Mouse (Mus musculus) ES-E14 (cell line): ENCODE measurements around the gene Flt3l. TPM values are rescaled to one million over a fixed set of nuclear protein-coding genes. Genes with fewer than 3 reads are reported as not detected.

Source experiments
- DNase-seq: peaks from one replicate; pipeline ENCODE4 v3.0.0-alpha.2; 2013; ENCODE audit warnings: low read depth, low spot score
- H3K27ac ChIP-seq: 2 replicates; pipeline ENCODE4 v1.5.1; 2012; ENCODE audit warnings: low read depth, mild to moderate bottlenecking, low read length, moderate library complexity, mixed read lengths; ENCODE audit not compliant: poor library complexity, insufficient read depth, severe bottlenecking
- H3K36me3 ChIP-seq: 2 replicates; pipeline ENCODE4 v1.6.1; 2012; ENCODE audit warnings: mild to moderate bottlenecking, low read length, moderate library complexity, mixed read lengths; ENCODE audit not compliant: control insufficient read depth, poor library complexity, insufficient read depth, severe bottlenecking
- H3K4me1 ChIP-seq, 2 experiments: fragments of 150-350 bp in 1 of 2; sonication (generic) in 1 of 2; 2 replicates each; pipeline ENCODE4 v1.6.1; 2012; ENCODE audit warnings: low read length in 2 of 2, mild to moderate bottlenecking in 1 of 2, mixed read lengths in 1 of 2; ENCODE audit not compliant: control insufficient read depth in 2 of 2, insufficient read depth in 2 of 2, poor library complexity in 1 of 2
- H3K4me3 ChIP-seq, 2 experiments: fragments of 150-350 bp in 1 of 2; sonication (generic) in 1 of 2; 2 replicates each; pipeline ENCODE4 v1.5.1; 2012; ENCODE audit warnings: low read length in 2 of 2, low read depth in 1 of 2, mild to moderate bottlenecking in 1 of 2, mixed read lengths in 1 of 2; ENCODE audit not compliant: insufficient read depth in 1 of 2, poor library complexity in 1 of 2, severe bottlenecking in 1 of 2
- H3K9ac ChIP-seq: 2 replicates; pipeline ENCODE4 v1.6.1; 2012; ENCODE audit warnings: low read depth, mild to moderate bottlenecking, low read length, mixed read lengths; ENCODE audit not compliant: poor library complexity, insufficient read depth, severe bottlenecking
- H3K9me3 ChIP-seq: fragments of 150-350 bp; sonication (generic); 2 replicates; pipeline ENCODE4 v1.6.1; 2012; ENCODE audit warnings: low read depth, mild to moderate bottlenecking, low read length; ENCODE audit not compliant: control insufficient read depth, insufficient read depth
- CHD2 ChIP-seq: IDR thresholded peaks from 2 replicates; pipeline ENCODE4 v1.6.1; 2014; ENCODE audit warnings: mild to moderate bottlenecking, low read depth, low read length, inconsistent platforms
- HCFC1 ChIP-seq: IDR thresholded peaks from 2 replicates; pipeline ENCODE4 v1.6.1; 2012; ENCODE audit warnings: low read length, inconsistent platforms, borderline replicate concordance; ENCODE audit not compliant: insufficient read depth
- MAFK ChIP-seq: IDR thresholded peaks from 2 replicates; pipeline ENCODE4 v1.6.1; 2014; ENCODE audit warnings: mild to moderate bottlenecking, low read depth, low read length, inconsistent platforms; ENCODE audit not compliant: insufficient read depth
- ZC3H11A ChIP-seq: IDR thresholded peaks from 2 replicates; pipeline ENCODE4 v1.6.1; 2012; ENCODE audit warnings: low read depth, mild to moderate bottlenecking, inconsistent platforms, low read length, borderline replicate concordance
- ZNF384 ChIP-seq: IDR thresholded peaks from 2 replicates; pipeline ENCODE4 v1.6.1; 2012; ENCODE audit warnings: low read depth, low read length, inconsistent platforms
- in situ Hi-C, 2 experiments: fragments of 600-800 bp; cut with MboI; formaldehyde crosslinking; loops; one replicate each; pipeline ENCODE4 v1.15.1; 2025; ENCODE audit warnings: low sequenced_read_pairs in 2 of 2, inconsistent platforms in 1 of 2; ENCODE audit not compliant: unreplicated experiment in 2 of 2
- total RNA-seq: library from RNA; depleted of rRNA; stranded (reverse); fragments of 300-350 nt; gene quantifications from 2 replicates; pipeline ENCODE4 v1.2.3, GENCODE M21; 2012

Gene Flt3l
- total RNA-seq, 1 experiment = 1.8 TPM

DNA sequence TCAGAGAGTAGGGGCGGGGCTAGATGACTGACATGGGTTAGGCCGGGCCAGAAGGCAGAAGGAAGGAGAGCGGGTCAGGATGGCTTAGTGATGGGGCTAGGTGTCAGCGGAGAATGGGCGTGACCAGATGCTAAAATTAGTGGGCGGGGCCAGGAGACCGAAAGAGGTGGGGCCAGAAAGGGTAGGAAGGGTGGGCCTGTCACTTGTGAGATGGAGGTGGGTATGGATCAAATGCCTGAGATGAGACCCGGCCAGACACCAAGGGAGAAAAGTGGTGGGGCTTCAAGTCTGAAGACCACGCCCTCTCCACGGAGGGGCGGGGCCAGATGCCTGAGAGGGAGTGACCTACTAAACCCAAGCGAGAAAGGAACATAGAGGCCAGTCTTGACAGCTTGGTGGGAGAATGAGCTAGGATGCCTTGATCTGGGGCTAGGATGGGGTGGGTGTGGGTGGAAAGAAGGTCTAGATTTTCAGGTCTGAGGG lies 1.6 kb downstream of the Flt3l start:
- Histone ChIP-seq H3K4me1 (peaks cover 0 to 19% of the 10 kb centered on the region in 2 experiments; a peak in 1 of 4 replicates), H3K27ac (no peak overlapping the region), H3K9me3 (no peaks in the 10 kb centered on the region), H3K9ac (no peak overlapping the region), H3K4me3 (no peak overlapping the region), H3K36me3 (no peaks in the 10 kb centered on the region)
- TF ChIP-seq ZC3H11A (no peak), CHD2 (no peak), ZNF384 (no peak), HCFC1 (no peak), MAFK (no peak)
- in situ Hi-C loops = loop anchor here in 1 of 2 experiments (5.0 kb wide), 1 partner anchor 57 kb away; no protein-coding TSS in a partner anchor
- peak; percentile 95 for DNase-seq

- peaks cover 0 to 18% of the 10 kb centered on the region in 2 experiments; a peak in 1 of 4 replicates for H3K4me1 ChIP-seq
- in situ Hi-C loops = loop anchor here in 1 of 2 experiments (5.0 kb wide), 1 partner anchor 56 kb away; no protein-coding TSS in a partner anchor
- H3K4me3 ChIP-seq = no peak overlapping the region
- DNase-seq = no peak
- no peaks in the 10 kb centered on the region for H3K9me3 ChIP-seq
- H3K36me3 ChIP-seq = no peaks in the 10 kb centered on the region
- H3K9ac ChIP-seq = no peak overlapping the region
- no peak for TF ChIP-seq HCFC1
- no peak for TF ChIP-seq ZNF384
- no peak for TF ChIP-seq CHD2
- no peak for TF ChIP-seq MAFK
- TF ChIP-seq ZC3H11A = no peak
- H3K27ac ChIP-seq = no peak overlapping the region
Measured at GRCm38 (mm10) chr7:45133446-45134159, 2.6 kb downstream of the Flt3l start.

DNA sequence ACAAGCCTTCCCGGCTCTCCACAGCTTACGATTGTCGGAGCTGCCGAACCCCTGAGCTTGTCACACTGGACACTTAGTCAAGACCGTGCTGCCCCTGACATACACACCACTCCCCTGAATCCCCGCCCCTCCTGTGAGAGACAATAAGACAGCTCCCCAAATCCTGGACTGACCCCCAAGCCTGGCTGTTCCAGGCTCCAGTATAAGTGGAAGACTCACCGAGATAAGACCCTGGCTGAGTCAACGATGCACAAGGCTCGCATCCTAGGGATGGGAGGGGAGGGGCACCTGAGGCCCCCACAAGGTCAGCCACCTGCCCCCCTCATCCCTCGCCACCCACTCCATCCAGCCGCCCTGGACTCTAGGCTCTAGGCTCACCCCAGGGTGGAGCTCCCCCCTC lies 4.4 kb downstream of the Flt3l start:
- TF ChIP-seq HCFC1 = no peak
- H3K4me3 ChIP-seq = peak overlapping the region in 1 of 2 experiments; percentile 44; a peak in 2 of 4 replicates
- peaks cover 0 to 18% of the 10 kb centered on the region in 2 experiments; a peak in 1 of 4 replicates for H3K4me1 ChIP-seq
- peaks cover 15% of the 10 kb centered on the region for H3K36me3 ChIP-seq
- DNase-seq = no peak
- H3K9ac ChIP-seq = peak overlapping the region; percentile 64; the same call in 1 of the 2 replicates
- H3K9me3 ChIP-seq = no peaks in the 10 kb centered on the region
- in situ Hi-C loops = loop anchor here in 1 of 2 experiments (5.0 kb wide), 1 partner anchor 55 kb away; no protein-coding TSS in a partner anchor
- no peak overlapping the region for H3K27ac ChIP-seq

DNA sequence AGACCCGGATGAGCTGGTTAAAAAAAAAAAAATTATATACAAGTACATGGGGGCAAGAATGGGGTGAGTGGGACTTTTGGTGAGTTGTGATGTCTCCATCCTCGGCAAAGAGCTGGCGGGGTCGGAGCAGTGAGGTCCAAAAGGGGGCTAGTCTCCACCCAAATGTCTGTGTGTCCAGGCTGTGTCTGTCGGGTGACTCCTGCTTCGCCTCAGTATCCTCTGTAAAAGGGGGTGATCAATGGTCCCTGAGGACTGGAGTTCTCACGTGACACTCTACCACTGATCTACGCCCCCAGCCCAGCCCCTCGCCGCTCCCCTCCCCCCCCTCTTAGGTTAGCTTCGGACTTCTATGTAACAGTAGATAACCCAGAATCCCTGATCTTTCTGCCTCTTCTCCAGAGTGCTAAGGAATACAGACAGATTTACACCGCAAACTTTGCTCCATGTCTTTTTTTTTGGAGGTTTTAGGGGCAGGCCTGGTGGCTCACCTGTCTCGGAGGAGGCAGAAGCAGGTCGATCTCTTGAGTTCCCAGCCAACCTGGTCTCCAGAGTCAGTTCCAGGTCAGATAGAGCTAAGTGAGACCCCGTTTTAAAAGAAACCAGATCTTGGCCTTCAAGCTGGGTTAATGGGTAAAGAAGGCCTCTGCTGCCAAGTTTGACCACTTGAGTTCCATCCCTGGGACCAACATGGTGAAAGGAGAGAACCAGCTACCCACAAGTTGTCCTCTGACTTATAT lies 6.3 kb downstream of the Flt3l start:
- Histone ChIP-seq H3K9me3 (no peaks in the 10 kb centered on the region), H3K4me1 (peaks cover 0 to 14% of the 10 kb centered on the region in 2 experiments; a peak in 1 of 4 replicates), H3K4me3 (peak overlapping the region; percentile 70 to 80), H3K27ac (peak overlapping the region; percentile 72; the same call in 1 of the 2 replicates), H3K36me3 (peaks cover 32% of the 10 kb centered on the region), H3K9ac (peak overlapping the region; percentile 90; the same call in 1 of the 2 replicates)
- DNase-seq = no peak
- TF ChIP-seq ZC3H11A (no peak), MAFK (no peak), ZNF384 (no peak), CHD2 (no peak), HCFC1 (no peak)
- in situ Hi-C loops = loop anchor here in 1 of 2 experiments (5.0 kb wide), 1 partner anchor 53 kb away; no protein-coding TSS in a partner anchor
